Mouse (Mus musculus) kidney, embryonic 15.5 days (tissue): ENCODE measurements around the gene Slc38a1. TPM values are rescaled to one million over a fixed set of nuclear protein-coding genes. Genes with fewer than 3 reads are reported as not detected.

Source experiments
- ATAC-seq: fragments of 200-750 bp; cut with Nextera tagmentation; replicated peaks from 2 replicates; pipeline ENCODE4 v1.8.0; 2017; ENCODE audit warnings: moderate TSS enrichment; ENCODE audit not compliant: low FRiP score
- H3K27ac ChIP-seq: fragments of 300-500 bp; sonication (generic); 2 replicates; pipeline ENCODE4 v1.5.1; 2015; ENCODE audit warnings: mild to moderate bottlenecking, inconsistent platforms
- H3K27me3 ChIP-seq: fragments of 300-500 bp; sonication (generic); 2 replicates; pipeline ENCODE4 v1.6.1; 2015; ENCODE audit warnings: inconsistent platforms
- H3K36me3 ChIP-seq: fragments of 300-500 bp; sonication (generic); 2 replicates; pipeline ENCODE4 v1.6.1; 2015; ENCODE audit warnings: inconsistent platforms
- H3K4me1 ChIP-seq: fragments of 300-500 bp; sonication (generic); 2 replicates; pipeline ENCODE4 v1.6.1; 2015; ENCODE audit warnings: inconsistent platforms
- H3K4me2 ChIP-seq: fragments of 300-500 bp; sonication (generic); 2 replicates; pipeline ENCODE4 v1.6.1; 2015; ENCODE audit warnings: moderate library complexity, mild to moderate bottlenecking, inconsistent platforms
- H3K4me3 ChIP-seq: fragments of 300-500 bp; sonication (generic); replicated peaks from 2 replicates; pipeline ENCODE4 v1.5.1; 2015; ENCODE audit warnings: mild to moderate bottlenecking, inconsistent platforms
- H3K9ac ChIP-seq: fragments of 300-500 bp; sonication (generic); 2 replicates; pipeline ENCODE4 v1.6.1; 2015; ENCODE audit warnings: mild to moderate bottlenecking, inconsistent platforms
- H3K9me3 ChIP-seq: fragments of 300-500 bp; sonication (generic); replicated peaks from 2 replicates; pipeline ENCODE4 v1.6.1; 2016; ENCODE audit warnings: inconsistent platforms
- whole genome bisulfite sequencing: fragments of 180-500 bp; shearing (Covaris S2); methylation state at CpG from one replicate; pipeline ENCODE4 v1.1.7; 2015; ENCODE audit warnings: mixed read lengths; 5-methylcytosine and 5-hydroxymethylcytosine counted together
- polyA plus RNA-seq: library from polyadenylated mRNA; unstranded; fragments of >200 nt; fragmentation: Nextera tagmentation; extraction: Ambion mirVana; gene quantifications from 2 replicates; pipeline ENCODE4 v1.2.1, GENCODE M21; 2015

Slc38a1 gene
- polyA plus RNA-seq, 1 experiment from 2014 or later: 69.9 TPM

GRCm38 (mm10) chr15:96655514-96655913, 12.8 kb upstream of the Slc38a1 start:
- Histone ChIP-seq H3K36me3 (no peaks in the 10 kb centered on the region), H3K9me3 (no peaks in the 10 kb centered on the region), H3K4me3 (no peak overlapping the region), H3K27ac (0 out of 2 replicates have a peak overlapping the region, but pooled peaks have one; percentile 38), H3K4me1 (peaks cover 16% of the 10 kb centered on the region), H3K27me3 (no peaks in the 10 kb centered on the region), H3K9ac (no peak overlapping the region), H3K4me2 (no peak overlapping the region)
- WGBS: 65% methylated on average over 14 of the region's 14 CpGs
- ATAC-seq: no peak

DNA sequence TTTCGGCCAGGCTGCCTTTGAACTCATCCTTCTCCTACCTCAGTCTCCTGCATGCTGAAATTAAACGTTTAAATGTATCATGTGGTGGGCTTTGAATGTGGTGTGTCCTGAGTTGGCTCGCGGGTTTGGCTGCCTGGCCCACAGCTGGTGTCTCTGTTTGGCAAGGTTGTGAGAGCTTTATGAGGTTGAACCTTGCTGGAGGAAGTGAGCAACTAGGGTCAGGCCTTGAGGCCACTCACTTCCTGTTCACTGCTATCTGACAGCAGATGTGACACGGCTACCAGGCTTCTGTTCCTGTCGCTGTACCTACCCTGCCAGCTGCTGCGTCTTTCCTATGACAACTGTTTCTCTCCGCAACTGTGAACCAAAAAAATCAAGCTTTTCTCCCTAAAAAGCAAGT, 12.0 kb upstream of the Slc38a1 start:
- Histone ChIP-seq H3K9me3 (no peaks in the 10 kb centered on the region), H3K9ac (no peak overlapping the region), H3K4me1 (peaks cover 16% of the 10 kb centered on the region), H3K36me3 (no peaks in the 10 kb centered on the region), H3K27ac (0 out of 2 replicates have a peak overlapping the region, but pooled peaks have one; percentile 38), H3K27me3 (no peaks in the 10 kb centered on the region), H3K4me3 (no peak overlapping the region), H3K4me2 (no peak overlapping the region)
- ATAC-seq: no peak
- 39% methylated on average over 8 of the region's 8 CpGs for WGBS

DNA sequence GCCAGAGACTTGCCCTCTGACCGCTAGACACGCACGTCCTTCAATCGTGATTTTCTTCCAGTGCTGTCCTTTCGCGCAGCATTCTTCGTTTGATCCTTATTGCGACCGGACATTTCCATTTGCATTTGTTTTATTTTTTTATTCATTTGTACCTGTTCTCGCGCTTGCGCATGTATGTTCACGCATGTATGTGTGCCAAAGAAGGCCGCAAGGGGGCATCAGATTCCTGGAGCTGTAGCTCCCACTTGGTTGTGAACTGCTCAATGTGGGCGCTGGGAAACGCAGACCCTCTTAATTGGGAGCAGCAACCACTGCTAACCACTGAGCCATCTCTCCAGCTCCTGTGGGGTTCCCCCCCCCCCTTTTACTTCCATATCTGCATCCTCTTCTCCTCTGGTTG, 10.3 kb upstream of the Slc38a1 start:
- H3K9me3 ChIP-seq: no peaks in the 10 kb centered on the region
- no peaks in the 10 kb centered on the region for H3K36me3 ChIP-seq
- H3K4me3 ChIP-seq: no peak overlapping the region
- WGBS: 95% methylated on average over 16 of the region's 16 CpGs
- H3K27me3 ChIP-seq: no peaks in the 10 kb centered on the region
- peaks cover 13% of the 10 kb centered on the region for H3K4me1 ChIP-seq
- H3K27ac ChIP-seq: no peak overlapping the region
- ATAC-seq: no peak
- H3K4me2 ChIP-seq: no peak overlapping the region
- no peak overlapping the region for H3K9ac ChIP-seq

DNA sequence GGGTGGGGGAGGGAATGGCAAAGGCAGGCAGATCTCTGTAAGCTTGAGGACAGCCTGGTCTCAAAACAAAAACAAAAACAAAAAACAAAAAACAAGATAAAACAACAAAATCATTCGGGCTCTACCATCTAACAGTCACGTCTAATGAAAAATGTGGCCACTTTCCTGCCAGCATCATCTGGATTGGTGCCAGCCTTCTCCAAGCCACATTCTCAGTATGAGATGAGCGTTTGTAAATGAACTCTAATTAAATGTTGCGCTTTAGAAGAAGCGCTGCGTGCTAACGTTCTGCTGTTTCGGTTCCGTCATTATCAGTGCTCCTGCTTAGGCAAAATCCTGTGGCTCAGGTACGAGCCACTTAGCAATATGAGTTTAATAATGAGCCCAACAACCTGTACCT, 9.8 kb upstream of the Slc38a1 start:
- Histone ChIP-seq H3K4me3 (no peak overlapping the region), H3K27me3 (no peaks in the 10 kb centered on the region), H3K4me1 (peaks cover 11% of the 10 kb centered on the region), H3K9me3 (no peaks in the 10 kb centered on the region), H3K4me2 (no peak overlapping the region), H3K27ac (no peak overlapping the region), H3K9ac (no peak overlapping the region), H3K36me3 (no peaks in the 10 kb centered on the region)
- 85% methylated on average over 10 of the region's 10 CpGs for WGBS
- ATAC-seq: no peak

DNA sequence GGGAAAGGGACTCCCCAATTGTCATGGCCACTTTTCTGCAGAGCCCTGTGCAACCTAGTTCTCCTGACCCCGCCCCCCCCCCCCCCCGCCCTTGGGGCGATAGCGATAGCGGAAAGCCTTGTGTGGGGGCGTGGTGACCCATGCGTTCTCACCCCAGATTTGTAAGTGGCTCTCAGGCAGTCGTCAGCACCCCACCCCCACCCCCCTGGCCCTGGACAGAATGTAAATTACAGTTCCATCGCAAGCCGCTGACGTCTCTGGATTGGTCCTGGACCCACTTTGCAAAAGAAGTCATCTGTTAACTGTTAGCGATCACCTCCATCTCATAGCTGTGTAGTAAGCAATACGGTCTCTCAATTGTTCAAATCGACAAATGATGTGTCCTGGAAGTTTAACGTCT, 4.7 kb upstream of the Slc38a1 start:
- Histone ChIP-seq H3K27ac (no peak overlapping the region), H3K4me1 (peaks cover 11% of the 10 kb centered on the region), H3K9ac (no peak overlapping the region), H3K36me3 (no peaks in the 10 kb centered on the region), H3K4me2 (0 out of 2 replicates have a peak overlapping the region, but pooled peaks have one; percentile 19), H3K27me3 (no peaks in the 10 kb centered on the region), H3K9me3 (no peaks in the 10 kb centered on the region), H3K4me3 (no peak overlapping the region)
- no peak for ATAC-seq
- 36% methylated on average over 14 of the region's 15 CpGs for WGBS

GRCm38 (mm10) chr15:96641821-96642435, 785 bp downstream of the Slc38a1 start:
- Histone ChIP-seq H3K4me3 (peak overlapping the region; percentile 60), H3K36me3 (no peaks in the 10 kb centered on the region; the same call in 1 of the 2 replicates), H3K27me3 (no peaks in the 10 kb centered on the region), H3K9me3 (no peaks in the 10 kb centered on the region), H3K27ac (peak overlapping the region; percentile 94), H3K4me2 (peak overlapping the region; percentile 80), H3K9ac (peak overlapping the region; percentile 68), H3K4me1 (peaks cover 36% of the 10 kb centered on the region)
- peak; percentile 13 for ATAC-seq
- under 1% methylated on average over 31 of the region's 31 CpGs for WGBS

DNA sequence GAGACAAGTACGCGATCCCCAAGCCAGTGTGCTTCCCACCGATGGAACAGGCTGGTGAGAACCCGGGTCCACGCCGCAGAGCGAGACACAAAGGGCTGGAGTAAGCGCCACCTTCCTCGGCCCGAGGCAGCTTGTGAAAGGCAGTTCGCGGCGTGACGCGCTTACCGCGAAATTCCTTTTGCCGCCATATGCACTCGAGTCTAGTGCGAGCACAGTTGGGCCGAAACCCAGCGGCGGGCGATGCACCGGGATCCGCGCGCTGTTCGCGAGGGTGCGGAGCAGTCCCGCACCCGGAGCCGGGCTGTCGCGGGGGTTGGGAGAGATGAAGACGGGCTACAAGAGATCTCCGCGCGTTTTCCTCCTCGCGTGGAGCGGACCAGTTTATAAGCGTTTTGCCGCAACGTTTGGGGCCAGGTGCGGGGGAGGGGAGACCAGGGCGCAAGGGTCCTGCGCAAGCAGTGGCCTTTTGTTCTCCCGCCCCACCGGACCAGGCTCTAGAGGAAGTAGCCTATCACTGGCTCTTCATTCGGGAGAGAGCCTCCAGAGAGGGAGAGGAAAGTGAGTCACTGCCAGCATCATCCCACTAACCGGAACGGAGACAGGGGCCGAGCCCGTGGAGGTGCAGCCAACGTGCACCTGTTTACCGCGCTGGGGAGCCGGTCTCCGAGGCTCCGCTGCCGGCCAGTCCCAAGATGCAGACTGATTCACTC, 1.4 kb downstream of the Slc38a1 start:
- under 1% methylated on average over 63 of the region's 63 CpGs for WGBS
- H3K4me3 ChIP-seq: peak overlapping the region; percentile 60
- peak overlapping the region; percentile 68 for H3K9ac ChIP-seq
- H3K4me2 ChIP-seq: peak overlapping the region; percentile 80
- peak overlapping the region; percentile 94 for H3K27ac ChIP-seq
- H3K9me3 ChIP-seq: no peaks in the 10 kb centered on the region
- no peaks in the 10 kb centered on the region for H3K27me3 ChIP-seq
- peaks cover 36% of the 10 kb centered on the region for H3K4me1 ChIP-seq
- ATAC-seq: peak; percentile 59
- peaks cover 1% of the 10 kb centered on the region; the same call in 1 of the 2 replicates for H3K36me3 ChIP-seq

- Histone ChIP-seq H3K4me2 (peak overlapping the region; percentile 80), H3K9ac (peak overlapping the region; percentile 68), H3K9me3 (no peaks in the 10 kb centered on the region), H3K27me3 (no peaks in the 10 kb centered on the region), H3K4me1 (peaks cover 36% of the 10 kb centered on the region), H3K27ac (peak overlapping the region; percentile 94), H3K36me3 (peaks cover 10% of the 10 kb centered on the region), H3K4me3 (peak overlapping the region; percentile 60)
- 8% methylated on average over 16 of the region's 16 CpGs for WGBS
- no peak for ATAC-seq
Observed at GRCm38 (mm10) chr15:96640291-96640985, 2.3 kb downstream of the Slc38a1 start.

GRCm38 (mm10) chr15:96639630-96640029, 3.1 kb downstream of the Slc38a1 start:
- ATAC-seq: no peak
- WGBS: 61% methylated on average over 8 of the region's 8 CpGs
- H3K36me3 ChIP-seq: peaks cover 18% of the 10 kb centered on the region
- no peak overlapping the region for H3K9ac ChIP-seq
- peak overlapping the region; percentile 80 for H3K4me2 ChIP-seq
- no peak overlapping the region for H3K27ac ChIP-seq
- peaks cover 36% of the 10 kb centered on the region for H3K4me1 ChIP-seq
- H3K4me3 ChIP-seq: peak overlapping the region; percentile 60
- no peaks in the 10 kb centered on the region for H3K9me3 ChIP-seq
- H3K27me3 ChIP-seq: no peaks in the 10 kb centered on the region

DNA sequence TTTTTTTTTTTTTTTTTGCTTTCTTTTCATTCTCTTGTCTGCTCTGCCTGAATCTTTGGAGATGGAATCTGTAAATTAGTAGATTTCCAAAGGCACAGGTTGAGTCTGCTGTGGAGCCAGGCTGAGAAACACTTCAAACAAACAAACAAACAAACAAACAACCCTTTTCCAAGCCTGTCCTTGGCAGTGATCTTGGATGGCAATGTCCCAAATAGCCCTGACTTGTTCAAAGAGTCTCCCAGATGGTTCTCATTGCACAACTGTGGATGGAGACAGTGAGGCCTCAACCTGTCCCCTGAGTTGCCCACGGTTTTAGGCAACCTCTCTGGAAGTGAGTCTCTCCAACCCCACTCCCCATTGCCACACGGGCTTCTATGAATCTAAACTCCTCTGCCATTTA, 4.1 kb downstream of the Slc38a1 start:
- Histone ChIP-seq H3K9me3 (no peaks in the 10 kb centered on the region; the same call in 1 of the 2 replicates), H3K27me3 (no peaks in the 10 kb centered on the region), H3K36me3 (peaks cover 24% of the 10 kb centered on the region), H3K4me3 (no peak overlapping the region), H3K4me2 (peak overlapping the region; percentile 80), H3K4me1 (peaks cover 34% of the 10 kb centered on the region), H3K27ac (no peak overlapping the region), H3K9ac (no peak overlapping the region)
- no peak for ATAC-seq
- WGBS: 79% methylated on average over 2 of the region's 2 CpGs

- Histone ChIP-seq H3K9ac (no peak overlapping the region), H3K27ac (peak overlapping the region; percentile 1; the same call in 1 of the 2 replicates), H3K27me3 (no peaks in the 10 kb centered on the region), H3K4me3 (no peak overlapping the region), H3K4me1 (peaks cover 30% of the 10 kb centered on the region), H3K9me3 (no peaks in the 10 kb centered on the region; the same call in 1 of the 2 replicates), H3K36me3 (peaks cover 29% of the 10 kb centered on the region), H3K4me2 (peak overlapping the region; percentile 80)
- 28% methylated on average over 10 of the region's 10 CpGs for WGBS
- ATAC-seq: no peak
Observed at GRCm38 (mm10) chr15:96638173-96638572, 4.5 kb downstream of the Slc38a1 start.
